Mouse (Mus musculus) kidney, postnatal 25 days (tissue): ENCODE results near the gene Coil.
"Not testable (repeated sequence)": the region's sequence is repeated elsewhere in the genome, so short reads cannot be mapped to it uniquely, and the experiment has no call there.

ENCODE experiments used
- DNase-seq, 2 experiments: peaks; one replicate each; pipeline ENCODE4 v3.0.0; 2021; ENCODE audit warnings: mixed read lengths in 2 of 2

Coil gene

GRCm38 (mm10) chr11:89006404-89006803 is 36.4 kb downstream of the Coil start:
- no peak for DNase-seq

GRCm38 (mm10) chr11:89007582-89007981 is 37.5 kb downstream of the Coil start:
- DNase-seq, result peak in 1 of 2 experiments; percentile 38

DNA sequence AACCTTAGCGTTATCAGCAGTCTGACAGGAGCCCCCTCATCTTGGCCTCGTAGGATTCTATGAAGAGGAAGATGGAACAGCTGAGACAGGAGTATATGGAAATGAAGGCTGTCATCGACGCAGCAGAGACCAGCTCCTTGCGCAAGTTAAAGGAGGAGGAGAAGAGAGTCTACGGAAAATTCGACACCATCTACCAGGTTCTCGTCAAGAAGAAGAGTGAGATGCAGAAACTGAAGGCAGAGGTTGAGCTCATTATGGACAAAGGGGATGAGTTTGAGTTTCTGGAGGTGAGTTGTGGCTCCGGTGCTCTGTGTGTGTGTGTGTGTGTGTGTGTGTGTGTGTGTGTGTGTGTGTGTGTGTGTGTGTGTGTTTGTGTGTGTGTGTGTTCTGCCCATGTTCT is 39.0 kb downstream of the Coil start:
- no peak for DNase-seq

DNA sequence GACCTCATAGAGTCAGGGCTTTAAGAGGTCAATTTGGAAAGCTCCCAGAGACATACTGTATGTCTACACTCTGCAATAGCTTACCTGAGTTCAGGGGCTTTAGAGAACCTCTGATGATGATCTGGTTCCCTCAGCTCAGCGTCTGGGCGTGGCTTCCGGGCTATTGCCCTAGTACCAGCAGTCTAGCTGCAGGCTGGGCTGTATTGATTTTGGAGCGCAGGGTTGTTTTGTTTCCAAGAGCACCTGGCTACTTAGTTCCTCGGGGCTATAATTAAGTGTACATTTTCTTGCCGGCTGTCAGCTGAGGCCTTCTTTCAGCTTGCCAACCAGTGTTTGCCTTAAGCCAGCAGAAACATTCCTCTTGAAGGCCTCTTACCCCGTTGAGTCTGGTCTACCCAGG is 39.4 kb downstream of the Coil start:
- no peak for DNase-seq

DNA sequence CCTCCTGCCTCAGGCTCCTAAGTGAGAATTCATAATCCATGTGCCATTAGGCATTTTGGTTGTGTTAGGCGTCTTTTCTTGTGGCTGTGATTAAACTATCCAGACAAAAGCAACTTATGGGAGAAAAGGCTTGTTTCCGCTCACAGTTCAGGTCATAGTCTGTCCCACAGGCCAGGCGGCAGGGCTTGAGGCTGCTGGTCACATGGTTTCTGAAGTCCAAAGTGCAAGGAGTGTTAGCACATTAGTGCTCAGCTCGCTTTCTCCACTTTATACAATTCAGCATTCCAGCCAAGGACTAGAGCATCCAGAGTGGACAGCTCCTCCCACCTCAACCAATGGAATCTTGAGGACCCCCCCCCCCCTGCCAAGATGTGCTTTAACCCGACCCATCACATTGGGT is 42.2 kb downstream of the Coil start:
- peak; percentile 78 to 87 for DNase-seq

DNA sequence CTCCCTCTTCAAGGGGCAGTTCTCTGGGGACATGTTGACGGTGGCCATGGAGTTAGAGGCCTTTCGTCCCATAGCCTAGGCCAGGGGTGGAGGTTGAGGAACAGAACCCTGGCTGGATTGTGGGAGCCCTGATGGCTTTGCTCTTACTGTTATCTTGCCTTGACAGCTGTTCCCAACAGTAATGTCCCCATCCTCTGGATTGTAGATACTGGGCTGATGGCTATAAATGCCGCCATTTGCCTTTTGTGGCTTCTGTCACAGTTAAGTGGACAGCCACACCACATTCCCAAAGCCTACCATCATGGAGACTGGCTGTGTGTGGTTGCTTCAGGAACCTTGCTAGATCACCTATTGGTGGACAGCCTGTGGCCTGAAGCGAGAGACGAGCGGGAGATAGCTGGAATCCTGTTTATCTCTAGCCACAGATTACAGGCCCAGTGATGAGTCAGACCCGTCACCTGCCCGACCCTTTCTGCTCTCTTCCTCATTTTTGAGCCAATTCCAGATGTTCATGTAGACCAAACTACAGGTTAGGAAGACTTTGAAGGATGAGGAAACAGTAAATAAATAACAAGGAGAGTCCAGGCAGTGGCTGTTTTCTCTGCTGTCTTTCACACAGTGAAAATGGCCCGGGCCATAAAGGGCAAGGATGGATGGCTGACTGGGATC is 47.6 kb downstream of the Coil start:
- no peak for DNase-seq

DNA sequence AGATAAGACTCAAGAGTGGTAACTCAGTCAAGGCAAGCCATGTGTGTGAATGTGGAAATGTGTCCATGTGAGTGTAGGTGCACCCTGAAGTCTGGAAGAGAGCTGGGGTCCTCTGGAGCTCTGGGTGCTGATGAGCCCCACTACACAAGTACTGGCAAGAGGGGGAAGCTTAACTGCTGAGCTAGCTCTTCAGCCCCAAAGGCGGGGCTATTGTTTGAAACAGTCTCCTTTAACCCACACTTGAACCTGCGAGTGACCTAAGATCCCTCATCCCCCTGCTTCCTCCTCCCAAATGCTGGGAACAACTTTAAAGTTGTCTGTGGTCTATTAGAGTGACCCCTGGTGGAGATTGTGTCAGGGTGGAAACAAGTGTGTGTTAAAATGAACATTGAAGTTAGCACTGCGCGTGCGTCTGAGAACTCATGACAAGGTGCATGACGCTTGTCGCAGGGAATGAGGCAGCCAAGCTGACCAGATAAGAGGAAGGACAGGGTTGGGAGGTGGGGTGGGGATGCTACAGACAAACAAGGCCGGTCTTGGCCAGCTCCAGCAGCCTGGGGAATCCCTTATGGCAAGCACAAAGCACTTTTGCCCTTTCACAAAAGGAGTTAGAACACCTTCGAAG is 50.7 kb downstream of the Coil start:
- no peak for DNase-seq

GRCm38 (mm10) chr11:89021687-89022086 is 51.6 kb downstream of the Coil start:
- no peak for DNase-seq

- no peak for DNase-seq
Measured at GRCm38 (mm10) chr11:89022120-89022731, 52.2 kb downstream of the Coil start.

DNA sequence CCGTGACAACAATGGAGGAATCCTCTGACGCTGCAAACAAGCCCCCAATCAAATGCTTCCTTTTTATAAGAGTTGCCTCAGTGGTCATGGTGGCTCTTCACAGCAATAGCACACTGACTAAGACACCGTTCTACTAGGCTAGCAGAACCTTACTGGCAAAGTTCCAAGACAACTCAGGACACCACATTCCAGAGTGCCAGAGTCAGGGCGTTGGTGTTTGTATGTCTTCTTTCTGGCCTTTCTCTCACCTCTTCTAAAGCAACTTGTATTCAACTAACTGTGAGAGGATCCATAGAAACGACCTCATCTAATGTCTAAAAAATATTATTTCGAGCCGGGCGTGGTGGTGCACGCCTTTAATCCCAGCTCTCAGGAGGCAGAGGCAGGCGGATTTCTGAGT is 53.4 kb downstream of the Coil start:
- peak in 1 of 2 experiments; percentile 28 for DNase-seq

GRCm38 (mm10) chr11:89024181-89024881 is 54.3 kb downstream of the Coil start:
- peak; percentile 94 to 95 for DNase-seq

DNA sequence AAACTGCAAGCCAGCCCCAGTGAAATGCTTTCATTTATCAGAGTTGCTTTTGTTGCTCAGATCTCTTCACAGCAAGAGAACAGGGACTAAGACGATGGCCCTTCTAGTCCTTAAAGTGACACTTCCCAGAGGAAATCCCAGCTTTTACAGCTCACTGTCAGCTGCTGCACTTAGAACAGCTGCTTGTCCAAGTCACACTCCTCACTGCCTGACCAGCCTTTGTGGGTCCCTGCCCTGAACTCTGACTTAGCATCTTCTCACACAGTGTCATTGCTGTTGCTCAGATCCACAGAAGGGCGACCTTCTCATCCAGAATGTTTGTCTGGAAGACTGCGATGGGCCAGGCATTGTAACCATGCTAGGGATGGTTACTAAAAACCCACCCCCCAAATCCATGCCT is 55.6 kb downstream of the Coil start:
- DNase-seq, result no peak

GRCm38 (mm10) chr11:89026117-89026516 is 56.1 kb downstream of the Coil start:
- DNase-seq, result no peak

DNA sequence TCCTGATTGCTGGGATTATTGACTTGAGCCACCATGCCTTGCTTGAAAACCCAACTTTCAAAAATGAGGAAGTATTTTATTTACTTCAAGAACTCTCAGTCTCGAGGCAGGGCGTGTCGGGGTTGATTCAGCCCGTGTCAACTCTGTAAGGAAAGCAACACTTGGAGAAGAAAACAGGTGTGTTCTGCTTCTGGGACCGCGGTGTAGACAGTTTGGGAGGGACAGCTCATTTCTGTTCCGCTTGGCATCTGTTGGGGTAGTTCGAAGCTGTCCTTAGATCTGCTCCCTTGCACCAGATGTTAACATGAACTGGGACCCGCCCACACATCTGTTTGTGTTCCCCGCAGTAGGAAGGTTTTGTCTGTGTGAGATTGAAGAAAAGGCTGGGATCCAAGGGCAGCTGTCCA is 57.9 kb downstream of the Coil start:
- peak in 1 of 2 experiments; percentile 51 for DNase-seq

- DNase-seq, result no peak
Measured at GRCm38 (mm10) chr11:89028871-89029405, 58.9 kb downstream of the Coil start.

DNA sequence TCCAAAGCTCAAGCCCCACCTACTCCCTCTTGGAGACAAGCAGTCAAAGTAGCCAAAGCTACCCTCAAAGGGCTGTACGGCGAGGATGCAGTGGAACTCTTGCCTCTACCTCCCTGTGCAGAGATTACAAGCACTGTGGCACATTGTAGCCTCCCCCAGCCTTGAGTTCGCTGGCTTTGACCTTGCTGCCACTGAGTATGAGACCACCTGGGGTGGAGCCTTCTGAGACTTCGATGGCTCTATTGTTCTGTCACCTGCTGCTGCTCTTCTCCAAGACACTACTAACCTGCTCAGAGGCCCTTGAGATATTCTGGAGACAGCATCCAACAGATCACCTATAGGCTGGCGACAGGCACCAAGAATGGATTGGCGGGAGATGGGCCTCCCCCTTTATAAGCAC is 60.5 kb downstream of the Coil start:
- no peak for DNase-seq

DNA sequence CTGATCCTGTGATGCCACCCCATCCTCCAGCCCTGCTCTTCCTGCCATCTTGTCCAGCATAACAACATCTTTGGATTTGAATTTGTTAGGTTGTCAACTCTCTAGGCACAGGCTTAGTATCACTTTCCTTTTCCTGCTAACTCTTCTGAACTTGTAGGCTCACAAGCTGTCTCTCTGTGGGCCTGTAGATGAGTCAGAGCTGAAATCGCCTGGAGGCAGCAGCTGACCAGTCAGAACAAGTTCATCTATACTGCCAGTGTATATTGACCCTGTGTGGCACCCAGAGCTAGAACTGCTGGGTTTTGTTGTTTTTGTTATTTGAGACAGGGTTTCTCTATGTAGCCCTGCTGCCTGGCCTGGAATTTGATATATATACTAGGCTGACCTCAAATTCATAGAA is 61.1 kb downstream of the Coil start:
- DNase-seq, result no peak

DNA sequence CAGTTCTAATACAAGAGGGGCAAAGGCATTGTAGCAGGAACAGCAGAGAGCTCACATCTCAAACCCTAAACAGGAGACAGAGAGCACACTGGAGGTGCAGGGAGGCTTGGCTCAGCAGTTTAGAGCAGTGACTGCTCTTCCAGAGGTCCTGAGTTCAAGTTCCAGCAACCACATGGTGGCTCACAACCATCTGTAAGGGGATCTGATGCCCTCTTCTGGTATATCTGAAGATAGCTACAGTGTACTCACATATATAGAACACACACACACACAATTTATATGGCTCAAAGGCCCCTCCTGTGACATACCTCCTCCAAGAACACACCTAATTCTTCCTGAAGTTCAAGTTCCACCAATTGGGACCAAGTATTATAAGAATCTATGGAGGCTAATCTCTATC is 64.5 kb downstream of the Coil start:
- DNase-seq, result no peak

GRCm38 (mm10) chr11:89035552-89035951 is 65.5 kb downstream of the Coil start:
- DNase-seq, result no peak

DNA sequence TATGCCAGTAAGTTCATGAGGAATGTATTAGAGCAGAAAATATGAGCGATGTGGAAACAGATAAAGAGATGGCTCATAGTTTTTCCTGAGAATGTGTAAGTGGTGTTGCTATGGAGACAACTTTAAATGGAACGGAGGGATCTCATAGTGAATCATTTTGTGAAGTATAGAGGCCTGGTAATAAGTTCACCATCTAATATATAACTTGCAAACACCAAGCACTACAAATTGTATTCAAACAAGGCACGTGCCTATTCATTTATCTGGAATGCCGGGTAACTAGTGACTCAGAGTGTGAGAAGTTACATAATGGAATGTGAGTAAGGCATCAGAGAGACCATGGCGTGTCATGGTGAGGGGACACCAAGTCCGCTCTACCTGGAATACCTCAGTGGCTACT is 68.4 kb downstream of the Coil start:
- no peak for DNase-seq

GRCm38 (mm10) chr11:89039325-89039724 is 69.3 kb downstream of the Coil start:
- peak; percentile 80 to 83 for DNase-seq

DNA sequence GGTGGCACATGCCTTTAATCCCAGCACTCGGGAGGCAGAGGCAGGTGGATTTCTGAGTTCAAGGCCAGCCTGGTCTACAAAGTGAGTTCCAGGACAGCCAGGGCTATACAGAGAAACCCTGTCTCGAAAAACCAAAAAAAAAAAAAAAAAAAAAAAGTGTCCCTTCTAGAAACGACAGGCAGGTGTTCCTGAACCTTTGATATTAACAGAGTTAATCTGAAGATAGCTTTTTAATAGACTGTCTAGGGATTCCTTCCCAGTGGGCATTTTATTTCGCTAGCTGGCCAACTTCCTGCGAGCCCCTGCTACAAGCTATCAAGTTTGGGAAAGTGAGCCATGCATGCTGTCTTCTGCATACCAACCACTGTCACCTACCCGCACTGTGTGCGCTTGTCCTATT is 71.0 kb downstream of the Coil start:
- not testable (repeated sequence) for DNase-seq
